Mouse (Mus musculus): ENCODE results near the gene Nupr1. TPM values are rescaled to one million over a fixed set of nuclear protein-coding genes. Genes with fewer than 3 reads are reported as not detected.

Gene Nupr1
- polyA plus RNA-seq, 1 experiment from 2014 or later = 29.8 TPM

GRCm38 (mm10) chr7:126587779-126588178, 42.9 kb downstream of the Nupr1 start:
- H3K27me3 ChIP-seq = peaks cover 8% of the 10 kb centered on the region; the same call in 1 of the 2 replicates
- H3K27ac ChIP-seq = no peak overlapping the region
- H3K9me3 ChIP-seq = no peaks in the 10 kb centered on the region
- H3K4me1 ChIP-seq = peaks cover 15% of the 10 kb centered on the region; the same call in 1 of the 2 replicates
- 10% methylated on average over 16 of the region's 16 CpGs for WGBS
- H3K9ac ChIP-seq = 0 out of 2 replicates have a peak overlapping the region, but pooled peaks have one; percentile 10
- ATAC-seq (ENCODE audit: insufficient number of reproducible peaks, low FRiP score, low TSS enrichment, low read depth) = 0 out of 2 replicates have a peak, but pooled peaks have one; percentile 11
- peak overlapping the region; percentile 44 for H3K4me2 ChIP-seq
- H3K36me3 ChIP-seq = no peaks in the 10 kb centered on the region
- peak overlapping the region; percentile 19 for H3K4me3 ChIP-seq

- Histone ChIP-seq H3K9ac (no peak overlapping the region), H3K27me3 (peaks cover 8% of the 10 kb centered on the region; the same call in 1 of the 2 replicates), H3K36me3 (no peaks in the 10 kb centered on the region), H3K9me3 (no peaks in the 10 kb centered on the region), H3K27ac (no peak overlapping the region), H3K4me3 (no peak overlapping the region), H3K4me1 (peaks cover 22% of the 10 kb centered on the region), H3K4me2 (no peak overlapping the region)
- 54% methylated on average over 8 of the region's 8 CpGs for WGBS
- ATAC-seq (ENCODE audit: insufficient number of reproducible peaks, low FRiP score, low TSS enrichment, low read depth) = no peak
Observed at GRCm38 (mm10) chr7:126586839-126587238, 43.8 kb downstream of the Nupr1 start.

GRCm38 (mm10) chr7:126585717-126586116, 44.9 kb downstream of the Nupr1 start, which contains the start of gene Cln3:
TSS of gene Cln3 (minus strand) at chr7:126585817.
- H3K36me3 ChIP-seq = 0 out of 2 replicates have a peak, but pooled peaks cover 4% of the 10 kb centered on the region
- peaks cover 25% of the 10 kb centered on the region for H3K4me1 ChIP-seq
- 69% methylated on average over 6 of the region's 6 CpGs for WGBS
- H3K9me3 ChIP-seq = no peaks in the 10 kb centered on the region
- ATAC-seq (ENCODE audit: insufficient number of reproducible peaks, low FRiP score, low TSS enrichment, low read depth) = no peak
- no peak within 1 kb of the TSS for H3K27ac ChIP-seq
- peaks cover 8% of the 10 kb centered on the region; the same call in 1 of the 2 replicates for H3K27me3 ChIP-seq
- H3K9ac ChIP-seq = no peak within 1 kb of the TSS
- H3K4me2 ChIP-seq = no peak within 1 kb of the TSS
- H3K4me3 ChIP-seq = no peak within 1 kb of the TSS

GRCm38 (mm10) chr7:126584506-126584977, 46.1 kb downstream of the Nupr1 start, which contains the start of gene Apobr:
TSS of gene Apobr (plus strand) at chr7:126584942.
- H3K4me3 ChIP-seq = peak within 1 kb of the TSS; percentile 61
- peak within 1 kb of the TSS; percentile 88 for H3K4me2 ChIP-seq
- 0 out of 2 replicates have a peak within 1 kb of the TSS, but pooled peaks have one; percentile 91 for H3K27ac ChIP-seq
- peaks cover 8% of the 10 kb centered on the region; the same call in 1 of the 2 replicates for H3K27me3 ChIP-seq
- no peak for ATAC-seq (ENCODE audit: insufficient number of reproducible peaks, low FRiP score, low TSS enrichment, low read depth)
- H3K36me3 ChIP-seq = 0 out of 2 replicates have a peak, but pooled peaks cover 4% of the 10 kb centered on the region
- no peak within 1 kb of the TSS for H3K9ac ChIP-seq
- H3K4me1 ChIP-seq = peaks cover 25% of the 10 kb centered on the region
- no peaks in the 10 kb centered on the region for H3K9me3 ChIP-seq
- WGBS = 72% methylated on average over 8 of the region's 8 CpGs

GRCm38 (mm10) chr7:126583761-126584160, 46.9 kb downstream of the Nupr1 start:
- Histone ChIP-seq H3K9ac (no peak overlapping the region), H3K4me2 (peak overlapping the region; percentile 88), H3K9me3 (no peaks in the 10 kb centered on the region), H3K27ac (peak overlapping the region; percentile 91), H3K36me3 (peaks cover 5% of the 10 kb centered on the region), H3K4me3 (peak overlapping the region; percentile 61), H3K27me3 (peaks cover 8% of the 10 kb centered on the region; the same call in 1 of the 2 replicates), H3K4me1 (peaks cover 25% of the 10 kb centered on the region)
- no peak for ATAC-seq (ENCODE audit: insufficient number of reproducible peaks, low FRiP score, low TSS enrichment, low read depth)
- 53% methylated on average over 6 of the region's 6 CpGs for WGBS

GRCm38 (mm10) chr7:126583251-126583709, 47.4 kb downstream of the Nupr1 start:
- WGBS = under 1% methylated on average over 22 of the region's 22 CpGs
- peaks cover 8% of the 10 kb centered on the region; the same call in 1 of the 2 replicates for H3K27me3 ChIP-seq
- H3K27ac ChIP-seq = peak overlapping the region; percentile 91
- peak overlapping the region; percentile 88 for H3K4me2 ChIP-seq
- H3K9ac ChIP-seq = peak overlapping the region; percentile 40
- peaks cover 10% of the 10 kb centered on the region for H3K36me3 ChIP-seq
- ATAC-seq (ENCODE audit: insufficient number of reproducible peaks, low FRiP score, low TSS enrichment, low read depth) = peak; percentile 84; the same call in 1 of the 2 replicates
- H3K4me1 ChIP-seq = peaks cover 25% of the 10 kb centered on the region
- H3K9me3 ChIP-seq = no peaks in the 10 kb centered on the region
- peak overlapping the region; percentile 61 for H3K4me3 ChIP-seq

GRCm38 (mm10) chr7:126582759-126583158, 47.9 kb downstream of the Nupr1 start:
- WGBS = 2% methylated on average over 20 of the region's 20 CpGs
- peaks cover 8% of the 10 kb centered on the region; the same call in 1 of the 2 replicates for H3K27me3 ChIP-seq
- H3K36me3 ChIP-seq = peaks cover 14% of the 10 kb centered on the region
- peak overlapping the region; percentile 40 for H3K9ac ChIP-seq
- H3K4me1 ChIP-seq = peaks cover 20% of the 10 kb centered on the region
- H3K9me3 ChIP-seq = no peaks in the 10 kb centered on the region
- H3K4me2 ChIP-seq = peak overlapping the region; percentile 88
- H3K4me3 ChIP-seq = peak overlapping the region; percentile 61
- H3K27ac ChIP-seq = peak overlapping the region; percentile 91
- peak; percentile 30 for ATAC-seq (ENCODE audit: insufficient number of reproducible peaks, low FRiP score, low TSS enrichment, low read depth)

- WGBS = 86% methylated on average over 6 of the region's 6 CpGs
- peaks cover 4% of the 10 kb centered on the region; the same call in 1 of the 2 replicates for H3K27me3 ChIP-seq
- no peak overlapping the region for H3K4me3 ChIP-seq
- no peaks in the 10 kb centered on the region for H3K9me3 ChIP-seq
- no peak overlapping the region for H3K27ac ChIP-seq
- peaks cover 17% of the 10 kb centered on the region for H3K4me1 ChIP-seq
- ATAC-seq (ENCODE audit: insufficient number of reproducible peaks, low FRiP score, low TSS enrichment, low read depth) = no peak
- H3K36me3 ChIP-seq = peaks cover 21% of the 10 kb centered on the region
- no peak overlapping the region for H3K9ac ChIP-seq
- no peak overlapping the region for H3K4me2 ChIP-seq
Observed at GRCm38 (mm10) chr7:126581661-126582060, 49.0 kb downstream of the Nupr1 start.

- Histone ChIP-seq H3K4me2 (no peak overlapping the region), H3K36me3 (peaks cover 26% of the 10 kb centered on the region), H3K9ac (0 out of 2 replicates have a peak overlapping the region, but pooled peaks have one; percentile 2), H3K4me3 (no peak overlapping the region), H3K27me3 (no peaks in the 10 kb centered on the region), H3K4me1 (peaks cover 17% of the 10 kb centered on the region), H3K27ac (no peak overlapping the region), H3K9me3 (no peaks in the 10 kb centered on the region)
- WGBS = 60% methylated on average over 8 of the region's 8 CpGs
- no peak for ATAC-seq (ENCODE audit: insufficient number of reproducible peaks, low FRiP score, low TSS enrichment, low read depth)
Observed at GRCm38 (mm10) chr7:126579172-126579571, 51.5 kb downstream of the Nupr1 start.

GRCm38 (mm10) chr7:126576946-126577345, 53.7 kb downstream of the Nupr1 start:
- 57% methylated on average over 8 of the region's 8 CpGs for WGBS
- Histone ChIP-seq H3K9me3 (no peaks in the 10 kb centered on the region), H3K4me1 (peaks cover 5% of the 10 kb centered on the region), H3K9ac (no peak overlapping the region), H3K36me3 (peaks cover 33% of the 10 kb centered on the region), H3K4me2 (no peak overlapping the region), H3K4me3 (no peak overlapping the region), H3K27ac (no peak overlapping the region), H3K27me3 (no peaks in the 10 kb centered on the region)
- ATAC-seq (ENCODE audit: insufficient number of reproducible peaks, low FRiP score, low TSS enrichment, low read depth) = no peak
